Mouse (Mus musculus) thymus, adult 2 months (tissue): Measurements from ENCODE around the gene Igflr1. TPM values are rescaled to one million over a fixed set of nuclear protein-coding genes. Genes with fewer than 3 reads are reported as not detected.

Source experiments
- DNase-seq: peaks from one replicate; pipeline ENCODE4 v3.0.0; 2021
- H3K27ac ChIP-seq: fragments of 200-500 bp; 2 replicates; pipeline ENCODE4 v1.5.1; 2012; ENCODE audit warnings: low read length, control low read depth; ENCODE audit not compliant: control insufficient read depth, insufficient read depth
- H3K27me3 ChIP-seq: fragments of 200-500 bp; 2 replicates; pipeline ENCODE4 v1.6.1; 2012; ENCODE audit warnings: mild to moderate bottlenecking, low read length, moderate library complexity, mixed read lengths; ENCODE audit not compliant: control insufficient read depth, insufficient read depth
- H3K36me3 ChIP-seq: fragments of 200-500 bp; 2 replicates; pipeline ENCODE4 v1.6.1; 2012; ENCODE audit warnings: mild to moderate bottlenecking, low read length, moderate library complexity; ENCODE audit not compliant: control insufficient read depth, insufficient read depth
- H3K4me1 ChIP-seq: fragments of 200-500 bp; replicated peaks from 2 replicates; pipeline ENCODE4 v1.6.1; 2012; ENCODE audit warnings: low read length; ENCODE audit not compliant: control insufficient read depth, insufficient read depth
- H3K4me3 ChIP-seq: fragments of 200-500 bp; 2 replicates; pipeline ENCODE4 v1.5.1; 2012; ENCODE audit warnings: mild to moderate bottlenecking, low read length, control low read depth, moderate library complexity; ENCODE audit not compliant: control insufficient read depth, insufficient read depth
- CTCF ChIP-seq: fragments of 200-500 bp; IDR thresholded peaks from 2 replicates; pipeline ENCODE4 v1.5.1; 2012; ENCODE audit warnings: mild to moderate bottlenecking, control low read depth, low read length, moderate library complexity, borderline replicate concordance; ENCODE audit not compliant: control insufficient read depth, poor library complexity, insufficient read depth; ENCODE audit errors: extremely low read depth
- POLR2A ChIP-seq: fragments of 200-500 bp; IDR thresholded peaks from 2 replicates; pipeline ENCODE4 v1.6.1; 2012; ENCODE audit warnings: mild to moderate bottlenecking, low read length, control low read depth, moderate library complexity; ENCODE audit not compliant: control insufficient read depth, poor library complexity, insufficient read depth; ENCODE audit errors: extremely low read depth
- WGBS: fragments of 180-500 bp; shearing (Covaris S2); methylation state at CpG from one replicate; pipeline ENCODE4 v1.1.7; 2018; 5-methylcytosine and 5-hydroxymethylcytosine counted together
- polyA plus RNA-seq: library from polyadenylated mRNA; depleted of rRNA; stranded (reverse); fragments of >200 nt; gene quantifications from 2 replicates; pipeline ENCODE4 v1.2.3, GENCODE M21; 2012

Igflr1 gene
- polyA plus RNA-seq, 1 experiment: 31.7 TPM

GRCm38 (mm10) chr7:30591605-30591951 is 26.4 kb downstream of the Igflr1 start:
- 95% methylated on average over 4 of the region's 4 CpGs for WGBS
- TF ChIP-seq POLR2A: no peak
- no peak for TF ChIP-seq CTCF
- Histone ChIP-seq H3K4me3 (no peak overlapping the region), H3K4me1 (peaks cover 10% of the 10 kb centered on the region), H3K27ac (no peak overlapping the region), H3K36me3 (no peaks in the 10 kb centered on the region), H3K27me3 (no peaks in the 10 kb centered on the region)
- no peak for DNase-seq

- TF ChIP-seq CTCF: no peak
- no peak for TF ChIP-seq POLR2A
- H3K27me3 ChIP-seq: no peaks in the 10 kb centered on the region
- H3K4me1 ChIP-seq: 0 out of 2 replicates have a peak, but pooled peaks cover 4% of the 10 kb centered on the region
- no peak for DNase-seq
- no peak overlapping the region for H3K4me3 ChIP-seq
- no peak overlapping the region for H3K27ac ChIP-seq
- 66% methylated on average over 5 of the region's 5 CpGs for WGBS
- H3K36me3 ChIP-seq: no peaks in the 10 kb centered on the region
These were observed 27.7 kb downstream of the Igflr1 start for GRCm38 (mm10) chr7:30592772-30593423.

GRCm38 (mm10) chr7:30593579-30594509 is 28.6 kb downstream of the Igflr1 start:
- TF ChIP-seq CTCF (no peak), POLR2A (no peak)
- Histone ChIP-seq H3K4me3 (no peak overlapping the region), H3K4me1 (0 out of 2 replicates have a peak, but pooled peaks cover 4% of the 10 kb centered on the region), H3K27ac (no peak overlapping the region), H3K27me3 (no peaks in the 10 kb centered on the region), H3K36me3 (no peaks in the 10 kb centered on the region)
- DNase-seq: no peak
- 85% methylated on average over 10 of the region's 10 CpGs for WGBS

GRCm38 (mm10) chr7:30594510-30595024 is 29.3 kb downstream of the Igflr1 start:
- WGBS: 55% methylated on average over 4 of the region's 4 CpGs
- no peak overlapping the region for H3K27ac ChIP-seq
- H3K4me3 ChIP-seq: no peak overlapping the region
- no peaks in the 10 kb centered on the region for H3K36me3 ChIP-seq
- TF ChIP-seq CTCF: no peak
- no peak for TF ChIP-seq POLR2A
- H3K27me3 ChIP-seq: no peaks in the 10 kb centered on the region
- H3K4me1 ChIP-seq: 0 out of 2 replicates have a peak, but pooled peaks cover 3% of the 10 kb centered on the region
- no peak for DNase-seq

- 81% methylated on average over 5 of the region's 5 CpGs for WGBS
- TF ChIP-seq POLR2A (no peak), CTCF (no peak)
- H3K4me1 ChIP-seq: no peaks in the 10 kb centered on the region
These were observed 30.9 kb downstream of the Igflr1 start for GRCm38 (mm10) chr7:30596093-30596492.

GRCm38 (mm10) chr7:30596811-30597210 is 31.6 kb downstream of the Igflr1 start:
- H3K27ac ChIP-seq: no peak overlapping the region
- WGBS: 88% methylated on average over 5 of the region's 5 CpGs
- no peaks in the 10 kb centered on the region for H3K36me3 ChIP-seq

More at GRCm38 (mm10) chr7:30596093-30596492, 30.9 kb downstream of the Igflr1 start:
- no peaks in the 10 kb centered on the region for H3K36me3 ChIP-seq
- H3K4me3 ChIP-seq: no peak overlapping the region
- no peaks in the 10 kb centered on the region for H3K27me3 ChIP-seq
- no peak overlapping the region for H3K27ac ChIP-seq
- DNase-seq: no peak

More at GRCm38 (mm10) chr7:30596811-30597210, 31.6 kb downstream of the Igflr1 start:
- Histone ChIP-seq H3K4me1 (no peaks in the 10 kb centered on the region), H3K27me3 (no peaks in the 10 kb centered on the region), H3K4me3 (no peak overlapping the region)
- no peak for DNase-seq
- TF ChIP-seq POLR2A: no peak
- TF ChIP-seq CTCF: no peak
